Mouse (Mus musculus): ENCODE data around the gene Lsm14a.

The Lsm14a gene

DNA sequence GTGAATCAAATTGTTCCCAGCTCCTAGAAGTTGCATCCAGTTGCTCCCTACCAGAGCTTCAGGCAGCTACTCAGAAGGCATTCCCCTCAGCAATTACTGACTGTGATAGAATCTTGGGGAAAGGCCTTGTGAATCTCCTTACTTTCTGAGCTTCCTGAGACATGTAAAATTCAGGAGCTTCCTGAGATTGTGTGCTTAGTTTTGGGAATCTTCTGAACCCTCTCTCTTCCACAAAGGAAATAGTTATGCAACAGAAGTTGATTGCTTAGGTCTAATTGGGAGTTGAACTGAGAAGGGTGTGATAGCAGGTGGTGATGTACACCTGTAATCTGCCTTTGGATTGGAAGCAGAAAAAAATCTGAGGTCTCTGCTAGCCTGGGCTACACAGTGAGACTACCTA is at the start of gene Lsm14a:
Gene Lsm14a, minus strand, starts transcription at position 101 of the 400 bp plus-strand sequence.
- DNase-seq: no peak

DNA sequence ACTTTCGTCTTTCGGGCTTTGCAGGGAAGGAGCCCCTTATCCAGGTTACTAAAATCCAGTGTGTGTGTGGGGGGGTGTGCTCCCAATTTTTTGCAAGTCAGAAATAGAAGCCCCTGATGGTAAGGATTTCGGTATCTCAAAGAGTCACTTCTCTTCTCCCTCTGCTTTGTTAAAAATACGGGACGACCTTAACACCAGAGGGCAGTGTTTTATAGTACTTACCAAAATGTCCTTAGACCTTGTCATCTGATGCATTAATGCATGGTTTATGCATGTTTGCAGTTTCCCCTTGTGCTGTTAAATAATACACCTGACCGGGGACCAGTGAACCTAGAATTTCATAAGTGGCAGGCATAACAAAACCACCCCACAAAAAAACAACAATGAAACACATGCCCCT is 45.8 kb upstream of the Lsm14a start:
- no peak for DNase-seq

DNA sequence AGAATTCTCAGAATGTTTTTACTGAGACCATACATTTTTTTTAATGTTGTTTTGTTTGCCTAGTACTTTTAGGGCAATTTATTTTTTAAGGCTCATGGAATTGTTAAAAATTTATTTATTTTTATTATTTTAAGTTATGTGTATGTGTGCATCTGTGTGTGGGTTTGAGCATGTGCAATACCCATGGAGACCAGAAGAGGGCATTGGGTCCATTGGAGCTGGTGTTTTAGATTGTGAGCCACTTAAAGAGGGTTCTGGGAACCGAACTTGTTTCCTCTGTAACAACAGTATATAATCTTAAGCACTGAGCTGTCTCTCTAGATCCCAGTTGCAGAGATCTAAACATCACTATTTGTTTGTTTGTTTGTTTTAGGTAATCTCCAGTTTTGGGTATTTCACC is 40.5 kb upstream of the Lsm14a start:
- no peak for DNase-seq

DNA sequence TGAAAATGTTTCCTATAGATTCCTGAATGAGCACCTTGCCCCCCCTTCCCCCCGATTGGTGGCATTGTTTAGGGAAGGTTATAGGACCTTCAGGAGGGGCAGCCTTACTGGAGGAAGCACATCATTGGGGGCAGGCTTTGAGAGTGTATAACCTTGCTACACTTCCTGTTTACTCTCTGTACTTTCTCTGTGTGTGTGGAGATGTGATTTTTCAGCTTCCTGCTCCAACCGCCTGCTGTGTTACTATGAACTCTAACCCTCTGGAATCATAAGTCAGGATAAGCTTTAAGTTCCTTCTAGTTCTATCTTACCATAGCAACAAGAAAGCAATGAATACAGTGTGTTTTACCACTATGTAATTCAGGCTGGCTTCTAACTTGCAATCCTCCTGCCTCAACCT is 28.1 kb upstream of the Lsm14a start:
- no peak for DNase-seq

DNA sequence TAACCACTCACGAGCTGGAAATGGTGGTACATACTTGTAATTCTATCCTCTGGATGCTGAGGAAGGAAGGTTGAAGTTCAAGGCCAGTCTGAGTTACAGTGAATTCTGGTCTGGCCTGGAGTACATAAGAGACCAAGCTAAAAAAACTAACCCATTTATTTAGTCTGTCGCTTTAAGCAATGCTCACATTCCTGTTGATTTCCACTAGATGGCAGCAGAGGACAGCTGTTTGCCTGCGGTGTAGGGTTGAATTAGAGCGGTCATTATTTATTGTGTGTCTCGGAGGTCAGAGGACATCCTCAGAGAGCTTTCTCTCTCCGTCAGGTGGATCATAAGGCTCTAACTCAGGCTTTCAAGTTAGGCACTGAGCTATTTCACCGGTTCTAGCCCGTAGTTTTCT is 14.4 kb upstream of the Lsm14a start:
- peak; percentile 38 for DNase-seq

DNA sequence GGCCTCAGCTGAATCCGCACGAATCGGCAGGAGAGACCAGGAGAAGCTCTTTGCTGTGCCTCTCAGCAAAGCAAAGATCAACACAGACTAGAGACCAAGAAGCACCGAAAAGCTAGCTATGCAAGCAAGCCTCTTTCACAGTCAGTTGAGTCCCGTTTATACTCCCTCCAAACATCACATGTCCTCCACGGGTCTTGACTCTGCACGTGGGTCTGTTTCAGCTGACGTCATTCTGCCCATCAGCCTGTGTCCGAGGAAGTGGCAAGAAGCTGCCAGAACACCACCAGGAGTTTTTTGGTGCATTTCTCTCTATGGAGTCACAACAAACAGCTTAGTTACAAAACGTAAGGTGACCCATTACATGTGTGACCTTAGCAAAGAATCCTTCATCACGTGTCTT is 10.8 kb upstream of the Lsm14a start:
- DNase-seq: no peak

DNA sequence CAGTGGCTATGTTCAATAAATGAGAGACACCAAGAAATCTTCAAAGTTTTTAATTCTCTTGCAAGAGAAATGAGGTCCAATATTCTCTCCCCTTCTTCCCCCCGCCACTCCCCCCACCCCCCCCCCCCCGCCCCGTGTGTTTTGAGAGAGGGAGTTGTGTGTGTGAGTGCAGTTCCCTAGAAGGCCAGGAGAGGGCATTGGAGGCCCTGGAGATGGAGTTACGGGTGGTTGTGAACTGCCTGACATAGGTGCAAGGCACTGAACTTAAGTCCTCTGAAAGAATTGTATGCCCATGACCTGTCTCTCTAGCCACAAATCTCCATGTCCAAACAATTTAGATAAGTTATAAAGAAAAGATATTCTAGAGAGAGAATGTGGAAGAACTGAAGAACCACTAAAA is 7.0 kb upstream of the Lsm14a start:
- DNase-seq: no peak

DNA sequence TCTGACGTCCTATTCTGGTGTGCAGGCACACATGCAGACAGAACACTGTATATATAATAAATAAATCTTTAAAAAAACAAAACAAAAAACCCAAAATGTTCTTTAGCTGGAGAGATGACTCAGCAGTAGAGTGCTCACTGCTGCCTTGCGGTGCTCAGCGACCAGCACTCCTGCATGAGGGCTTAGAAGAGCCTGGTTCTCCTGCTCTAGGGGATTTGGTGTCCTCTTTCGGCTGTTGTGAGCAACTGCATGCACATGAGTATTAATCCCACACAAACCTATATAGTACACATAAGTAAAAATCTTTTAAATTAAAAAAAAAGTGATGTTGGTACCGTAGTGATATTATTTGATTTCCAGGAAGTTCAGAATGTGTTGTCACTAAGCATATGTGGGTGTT is 5.7 kb upstream of the Lsm14a start:
- no peak for DNase-seq

DNA sequence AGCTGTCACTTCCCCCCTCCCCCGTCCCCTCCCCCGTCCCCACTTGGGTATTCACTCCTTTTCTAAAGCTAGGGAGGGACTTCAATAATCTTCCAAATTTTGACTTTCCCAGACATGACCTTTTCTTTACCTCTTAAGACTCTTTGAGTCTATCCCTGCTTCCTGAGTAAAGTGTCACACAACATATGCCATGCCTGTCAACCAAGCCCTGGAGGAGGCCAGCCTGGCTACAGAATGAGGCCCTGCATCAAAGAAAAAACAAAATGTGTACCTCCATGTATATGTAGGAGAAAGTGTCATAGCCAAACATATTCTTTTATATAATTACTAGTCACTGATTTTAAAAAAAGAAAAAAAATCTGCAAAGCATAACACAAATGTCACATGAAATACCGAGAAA is 3.7 kb upstream of the Lsm14a start:
- no peak for DNase-seq

DNA sequence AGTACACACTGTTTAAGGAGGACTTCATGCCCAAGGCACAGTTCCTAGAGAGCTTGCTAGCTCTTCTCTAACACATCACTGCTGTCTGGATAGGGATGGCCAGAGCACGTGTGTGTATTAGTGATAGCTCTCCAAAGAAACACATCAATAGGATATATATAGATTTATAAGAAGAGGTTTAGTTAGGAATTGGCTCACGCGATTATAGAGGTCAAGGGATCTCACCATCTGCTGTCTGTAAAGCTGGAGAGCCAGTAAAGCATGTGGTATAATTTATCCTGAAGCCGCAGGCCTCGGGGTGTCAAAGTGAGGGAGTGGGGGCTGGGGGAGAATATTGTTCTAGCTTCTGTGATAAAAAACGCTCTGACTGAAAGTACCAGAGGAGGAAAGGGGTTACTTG is 2.6 kb upstream of the Lsm14a start:
- no peak for DNase-seq

DNA sequence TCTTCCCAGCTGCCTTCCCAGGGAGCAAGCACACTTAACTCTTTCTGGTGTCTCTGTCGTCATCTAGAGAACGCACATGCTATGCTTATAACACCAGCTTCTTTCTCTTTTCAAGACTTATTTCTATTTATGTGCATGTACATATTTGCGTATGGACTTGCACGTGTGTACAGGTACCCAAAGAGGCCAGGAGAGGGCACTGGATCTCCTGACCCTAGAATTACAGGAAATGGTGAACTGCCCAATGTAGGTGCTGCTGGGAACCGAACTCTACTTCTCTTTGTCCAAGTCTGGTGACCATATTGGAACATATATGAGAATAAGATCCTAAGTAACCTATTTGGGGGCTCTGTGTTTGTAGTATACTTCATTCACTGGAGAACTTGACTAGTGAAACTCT is 1.5 kb upstream of the Lsm14a start:
- no peak for DNase-seq

DNA sequence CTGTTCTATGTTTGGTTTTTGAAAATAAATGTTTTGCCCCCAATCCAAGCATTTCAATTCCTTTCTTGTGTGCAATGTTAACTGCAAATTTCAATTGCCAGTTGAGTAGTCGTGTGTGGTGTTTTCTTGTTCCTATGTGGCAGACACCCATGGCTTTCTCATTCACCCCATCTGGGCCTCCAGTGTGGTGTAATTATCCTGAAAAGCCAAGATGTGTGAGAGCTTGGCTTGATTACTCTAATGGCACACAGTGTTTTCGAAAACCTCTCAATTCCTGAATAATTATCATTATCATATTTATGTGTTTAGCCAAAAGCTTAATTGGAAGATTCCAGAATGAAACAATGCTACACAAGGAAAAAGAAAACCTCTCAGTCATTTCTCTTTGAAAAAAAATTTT is 976 bp upstream of the Lsm14a start:
- DNase-seq: no peak

DNA sequence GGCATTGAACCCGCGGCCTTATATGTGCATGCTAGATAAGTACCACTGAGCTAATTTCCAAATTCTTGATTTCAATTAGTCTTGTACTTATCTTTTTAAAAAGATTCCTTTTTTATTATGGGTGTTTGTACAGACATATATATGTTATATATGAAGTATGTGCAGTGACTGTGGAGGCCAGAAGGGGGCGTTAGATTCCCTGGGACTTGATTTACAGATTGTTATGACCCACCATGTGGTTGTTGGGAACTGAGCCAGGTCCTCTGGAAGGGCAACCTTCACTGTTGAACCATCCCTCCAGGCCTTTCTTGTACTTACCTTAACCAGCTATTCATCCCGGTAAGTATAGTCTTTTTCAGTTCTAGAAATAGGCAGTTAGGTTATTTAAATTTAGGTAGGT is 780 bp downstream of the Lsm14a start:
- DNase-seq: no peak

DNA sequence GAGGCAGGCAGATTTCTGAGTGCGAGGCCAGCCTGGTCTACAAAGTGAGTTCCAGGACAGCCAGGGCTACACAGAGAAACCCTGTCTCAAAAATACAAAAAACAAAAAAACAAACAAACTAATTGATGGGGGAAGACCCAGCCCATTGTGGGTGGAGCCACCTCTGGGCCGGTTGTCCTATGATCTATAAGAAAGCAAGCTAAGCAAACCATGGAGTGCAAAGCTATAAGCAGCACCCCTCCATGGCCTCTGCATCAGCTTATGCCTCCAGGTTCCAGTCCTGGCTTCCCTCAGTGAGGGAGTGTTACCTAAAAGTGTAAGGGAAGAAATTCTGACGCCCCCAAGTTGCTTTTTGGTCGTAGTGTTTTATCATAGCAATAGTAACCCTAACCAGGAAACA is 1.4 kb downstream of the Lsm14a start:
- no peak for DNase-seq

DNA sequence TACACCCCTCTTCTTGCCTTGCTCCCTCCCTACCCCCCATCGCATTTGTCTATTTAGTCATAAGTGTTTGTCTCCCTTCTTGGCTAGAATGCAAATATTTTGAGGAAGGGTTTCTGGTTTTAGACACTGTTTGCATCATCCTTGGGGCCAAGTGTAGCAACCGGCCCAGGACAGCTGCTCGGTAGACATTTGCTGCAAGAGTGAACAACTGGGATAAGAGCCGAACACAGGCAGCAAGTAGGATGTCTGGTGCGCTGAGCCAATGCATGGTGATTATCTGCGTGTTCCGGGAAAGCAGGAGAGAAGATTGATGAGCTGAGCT is 2.3 kb downstream of the Lsm14a start:
- DNase-seq: no peak

DNA sequence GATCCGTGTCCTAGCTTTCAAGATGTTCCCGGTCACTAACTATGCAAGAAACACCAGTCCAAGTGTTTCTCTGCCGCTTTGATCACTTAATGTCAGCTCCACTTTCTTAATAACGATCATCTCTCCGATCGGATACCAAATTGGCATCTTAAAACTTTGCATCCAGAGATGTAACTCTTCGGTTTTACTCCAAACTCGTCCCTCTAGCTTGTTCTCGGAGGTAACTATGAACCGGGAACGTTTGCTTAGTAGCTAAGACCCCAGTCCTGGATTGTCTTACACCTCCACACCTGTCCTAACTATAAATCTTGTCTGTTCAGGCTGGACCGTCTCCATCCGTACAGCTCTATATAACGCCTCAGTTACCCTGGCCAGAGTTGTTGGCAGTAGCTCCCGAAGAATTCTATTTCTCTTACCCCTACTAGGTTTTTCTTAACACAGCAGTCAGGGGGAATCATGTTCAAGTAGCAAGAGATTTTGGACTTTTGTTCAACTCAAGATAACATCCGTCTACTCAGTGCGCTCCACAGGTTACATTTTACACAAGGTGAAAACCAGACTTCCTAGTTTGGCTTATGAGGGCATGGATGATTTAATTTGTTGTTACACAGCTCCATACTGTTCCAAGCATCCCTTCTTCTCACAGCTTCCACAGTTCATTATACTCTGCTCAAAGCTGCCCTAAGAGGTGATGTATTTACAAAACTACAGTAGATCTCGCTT is 2.8 kb downstream of the Lsm14a start:
- no peak for DNase-seq

DNA sequence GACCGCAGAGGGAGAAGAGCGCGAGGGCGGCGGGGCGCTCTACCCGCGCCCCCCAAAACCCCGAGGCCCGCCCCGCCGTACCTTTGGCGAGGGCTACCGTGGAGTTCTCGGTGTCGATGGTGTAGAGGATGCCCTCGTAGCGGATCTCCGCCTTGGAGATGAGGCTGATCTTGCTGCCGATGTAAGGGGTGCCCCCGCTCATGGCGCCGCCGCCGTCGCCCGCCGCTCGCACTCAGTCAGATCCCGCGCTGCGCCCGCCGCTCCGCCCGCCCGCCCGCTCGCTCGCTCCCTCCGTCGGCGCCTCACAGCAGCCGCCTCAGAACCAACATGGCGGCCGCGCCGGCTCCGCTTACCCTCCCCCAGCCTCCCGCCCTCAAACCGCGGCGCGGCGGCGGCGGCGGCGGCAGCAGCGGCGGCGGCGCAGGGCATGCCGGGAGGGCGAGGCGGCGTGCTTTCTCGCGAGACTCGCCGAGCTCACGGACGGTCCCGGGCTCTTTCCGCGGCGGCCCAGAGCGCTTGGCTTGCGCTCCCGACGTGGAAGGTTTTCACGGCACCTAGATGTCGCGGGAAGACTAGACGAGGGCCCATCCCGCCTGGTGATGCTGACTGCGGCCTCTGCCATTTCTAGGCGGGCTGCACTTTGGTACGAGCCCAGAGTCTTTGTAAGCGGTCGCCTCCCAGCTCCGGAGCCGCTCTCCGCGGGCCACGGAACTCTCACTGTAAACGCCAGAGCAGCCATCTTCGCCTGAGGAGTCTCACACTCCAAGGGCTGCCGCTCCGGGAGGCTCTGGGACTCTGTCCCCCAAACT is 3.6 kb downstream of the Lsm14a start:
- peak; percentile 91 for DNase-seq

DNA sequence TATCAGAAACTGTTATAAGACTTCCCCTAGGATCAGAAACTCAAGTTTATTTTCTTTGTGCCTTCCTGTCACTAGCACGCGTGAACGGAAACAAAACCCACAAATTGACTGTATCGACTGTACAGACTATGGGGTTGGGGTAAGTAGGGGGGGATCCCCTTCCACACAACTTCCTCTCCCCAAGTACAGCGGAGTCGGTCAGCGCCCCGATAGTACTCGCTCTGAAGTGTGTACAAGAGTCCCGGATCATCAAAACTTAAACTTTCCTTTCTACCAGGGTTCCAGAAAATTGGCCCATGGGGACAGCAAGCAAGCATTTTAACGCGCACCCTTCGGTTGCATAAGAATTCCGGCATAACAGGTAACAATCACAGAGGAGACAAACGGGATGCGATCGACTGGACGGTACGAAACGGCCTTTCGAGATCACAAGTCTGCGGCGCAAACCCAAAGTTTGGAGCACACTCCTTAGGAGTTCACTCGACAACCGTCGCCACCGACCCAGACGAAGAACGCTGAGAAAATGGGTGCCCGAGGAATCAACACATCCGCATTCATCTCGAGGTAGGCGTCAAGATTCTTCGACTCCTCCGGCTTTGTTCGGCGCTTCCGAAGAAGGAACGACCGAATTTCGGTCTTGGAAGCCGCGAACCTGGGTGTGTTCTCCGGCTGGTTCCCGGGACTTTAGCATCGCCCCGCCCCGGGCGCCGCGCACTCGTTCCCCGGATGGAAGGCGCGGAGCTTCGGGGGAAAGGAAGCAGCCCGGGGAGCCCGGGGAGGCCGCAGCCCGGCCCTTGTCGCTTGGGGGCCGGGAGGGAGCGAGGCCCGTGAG is 4.5 kb downstream of the Lsm14a start:
- peak; percentile 60 for DNase-seq

DNA sequence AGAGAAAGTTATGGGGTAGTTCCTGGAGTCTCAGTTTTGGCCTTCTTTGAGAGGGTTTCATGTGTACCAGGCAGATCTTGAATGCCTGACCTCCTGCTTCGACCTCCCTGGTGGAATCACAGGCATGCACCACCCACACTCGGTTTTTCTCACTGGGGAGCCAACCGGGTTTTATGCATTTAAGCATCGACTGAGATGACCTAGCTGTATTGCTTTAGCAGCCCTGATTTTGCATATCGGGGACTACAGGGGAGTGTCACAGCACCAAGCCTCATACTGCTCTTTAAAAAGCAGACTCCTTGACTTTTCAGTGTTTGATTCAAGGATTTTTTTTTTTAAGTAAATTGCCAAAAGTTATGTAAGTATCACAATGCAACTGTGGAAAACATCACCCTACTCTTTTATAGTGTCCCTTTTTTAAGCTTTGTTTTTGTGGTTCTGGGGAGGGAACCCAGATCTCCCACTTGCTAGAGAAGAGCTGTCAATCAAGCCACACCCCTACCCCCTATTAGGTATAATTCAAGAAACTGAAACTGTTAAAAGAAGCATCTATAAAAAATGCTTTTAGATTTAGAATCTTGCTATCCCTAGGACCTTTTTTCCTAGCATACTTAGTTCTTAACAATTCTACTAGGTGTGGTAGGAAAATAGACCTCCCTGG is 5.2 kb downstream of the Lsm14a start:
- DNase-seq: no peak

DNA sequence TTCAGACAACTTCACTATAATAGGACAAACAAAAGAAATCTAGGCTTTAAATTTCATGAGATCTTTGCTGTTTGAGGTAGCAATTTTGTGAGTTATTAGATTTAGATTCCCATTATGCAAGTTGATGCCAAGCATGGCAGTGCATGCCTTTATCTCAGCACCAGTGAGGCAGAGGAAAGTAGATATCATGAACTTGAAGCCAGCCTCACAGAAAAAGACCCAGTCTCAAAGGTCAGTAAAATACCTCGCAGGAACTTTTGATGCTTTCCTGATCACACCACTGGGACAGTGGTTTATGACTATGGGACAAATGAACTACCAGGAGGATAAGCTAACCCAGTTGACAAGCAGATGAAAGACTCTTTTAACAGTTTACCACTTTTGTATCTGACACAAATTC is 10.3 kb downstream of the Lsm14a start:
- no peak for DNase-seq

DNA sequence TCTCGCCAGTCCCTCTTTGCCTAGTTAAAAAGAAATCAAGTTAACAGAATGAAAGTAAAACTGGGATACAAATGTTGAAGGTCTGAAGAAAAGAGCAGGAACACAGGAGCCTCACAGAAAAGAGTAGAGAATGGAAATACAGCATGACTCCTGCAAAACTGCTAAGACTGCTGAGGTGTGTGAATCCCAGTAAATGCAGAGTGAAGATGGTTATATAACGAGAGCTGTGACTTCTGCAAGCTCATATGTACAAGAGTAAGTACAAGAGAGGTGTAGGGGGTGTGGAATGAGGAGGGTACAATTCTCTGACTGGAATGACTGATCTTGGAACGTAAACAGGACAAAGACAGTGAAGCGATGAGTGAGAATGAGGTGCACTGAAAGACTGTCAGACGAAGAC is 11.4 kb downstream of the Lsm14a start:
- no peak for DNase-seq

DNA sequence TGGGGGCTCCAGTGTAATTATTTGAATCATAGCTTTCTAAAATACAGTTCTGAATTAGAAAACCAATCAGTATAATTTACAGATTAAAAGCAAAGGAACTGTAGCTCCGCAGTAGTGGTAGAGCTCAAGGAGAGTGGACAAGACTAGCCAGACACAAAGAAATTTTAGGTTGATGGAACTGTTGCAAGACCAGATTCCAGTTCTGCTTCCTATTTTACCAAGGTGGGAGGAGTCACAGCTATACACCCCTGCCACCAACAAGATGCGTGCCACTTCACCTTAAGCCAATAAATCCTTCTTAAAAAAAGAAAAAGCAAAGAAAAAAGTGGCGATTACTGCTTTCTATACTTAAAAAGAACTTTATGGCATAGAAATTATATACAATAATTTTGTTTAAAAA is 12.8 kb downstream of the Lsm14a start:
- no peak for DNase-seq

DNA sequence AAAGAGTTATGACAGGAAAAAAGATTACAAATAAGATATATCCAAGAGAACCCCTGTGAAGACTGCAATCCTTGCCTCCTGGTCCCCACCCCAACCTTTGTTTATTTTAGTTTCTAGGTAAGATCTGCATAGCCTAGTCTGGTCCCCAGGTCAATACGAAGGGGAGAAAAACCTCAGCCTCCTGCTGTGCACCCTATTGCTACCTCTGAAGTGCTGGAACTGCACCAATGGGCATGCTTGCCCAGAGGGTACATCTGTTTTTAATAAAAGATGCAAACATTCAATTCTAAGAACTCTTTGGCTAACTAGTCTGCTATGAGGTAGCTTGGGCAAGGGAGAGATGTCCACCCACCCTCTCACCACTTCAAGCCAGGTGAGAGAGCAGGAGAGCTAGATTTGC is 19.2 kb downstream of the Lsm14a start:
- no peak for DNase-seq

Data from cerebellum, adult 11 months (tissue).